Mouse (Mus musculus): Measurements from ENCODE around the gene Prss8. TPM values are rescaled to one million over a fixed set of nuclear protein-coding genes. Genes with fewer than 3 reads are reported as not detected.

Gene Prss8
- 48.2 and 55.5 TPM in 2 replicates for polyA plus RNA-seq (2014; fragmentation: Nextera tagmentation; extraction: Ambion mirVana)

- Histone ChIP-seq H3K36me3 (ENCODE audit: control insufficient read depth, insufficient read depth, low read length) (peaks cover 7% of the 10 kb centered on the region; the same call in 1 of the 2 replicates), H3K4me1 (ENCODE audit: control insufficient read depth, insufficient read depth, low read length) (peaks cover 29% of the 10 kb centered on the region), H3K9ac (replicated peaks; ENCODE audit: low read depth, low read length) (peak within 1 kb of the TSS; percentile 60), H3K4me2 (replicated peaks; ENCODE audit: low read depth, low read length) (peak within 1 kb of the TSS; percentile 33), H3K4me3 (ENCODE audit: low read depth, low read length) (peak within 1 kb of the TSS; percentile 42), H3K27me3 (ENCODE audit: control insufficient read depth, insufficient read depth, low read length) (no peaks in the 10 kb centered on the region), H3K9me3 (ENCODE audit: control insufficient read depth, low read depth, low read length) (no peaks in the 10 kb centered on the region), H3K27ac (ENCODE audit: low read length) (peak within 1 kb of the TSS; percentile 92)
- WGBS, result 13% methylated on average over 6 of the region's 6 CpGs
- peak; percentile 35; the same call in 1 of the 2 replicates for ATAC-seq (ENCODE audit: insufficient number of reproducible peaks, insufficient read depth, low FRiP score, low read depth)
These were observed at the start of gene Prss8 for GRCm38 (mm10) chr7:127929923-127930322. Prss8 (minus strand) TSS chr7:127930104.

GRCm38 (mm10) chr7:127978856-127979255, 49.0 kb upstream of the Prss8 start:
- peaks cover 100% of the 10 kb centered on the region for H3K36me3 ChIP-seq (ENCODE audit: control insufficient read depth, insufficient read depth, low read length)
- no peaks in the 10 kb centered on the region for H3K4me1 ChIP-seq (ENCODE audit: control insufficient read depth, insufficient read depth, low read length)
- no peak overlapping the region for H3K4me2 ChIP-seq (replicated peaks; ENCODE audit: low read depth, low read length)
- no peak for ATAC-seq (ENCODE audit: insufficient number of reproducible peaks, insufficient read depth, low FRiP score, low read depth)
- no peaks in the 10 kb centered on the region for H3K27me3 ChIP-seq (ENCODE audit: control insufficient read depth, insufficient read depth, low read length)
- 94% methylated on average over 2 of the region's 2 CpGs for WGBS
- H3K27ac ChIP-seq (ENCODE audit: low read length), result no peak overlapping the region
- no peaks in the 10 kb centered on the region for H3K9me3 ChIP-seq (ENCODE audit: control insufficient read depth, low read depth, low read length)
- H3K9ac ChIP-seq (replicated peaks; ENCODE audit: low read depth, low read length), result no peak overlapping the region
- no peak overlapping the region for H3K4me3 ChIP-seq (ENCODE audit: low read depth, low read length)

DNA sequence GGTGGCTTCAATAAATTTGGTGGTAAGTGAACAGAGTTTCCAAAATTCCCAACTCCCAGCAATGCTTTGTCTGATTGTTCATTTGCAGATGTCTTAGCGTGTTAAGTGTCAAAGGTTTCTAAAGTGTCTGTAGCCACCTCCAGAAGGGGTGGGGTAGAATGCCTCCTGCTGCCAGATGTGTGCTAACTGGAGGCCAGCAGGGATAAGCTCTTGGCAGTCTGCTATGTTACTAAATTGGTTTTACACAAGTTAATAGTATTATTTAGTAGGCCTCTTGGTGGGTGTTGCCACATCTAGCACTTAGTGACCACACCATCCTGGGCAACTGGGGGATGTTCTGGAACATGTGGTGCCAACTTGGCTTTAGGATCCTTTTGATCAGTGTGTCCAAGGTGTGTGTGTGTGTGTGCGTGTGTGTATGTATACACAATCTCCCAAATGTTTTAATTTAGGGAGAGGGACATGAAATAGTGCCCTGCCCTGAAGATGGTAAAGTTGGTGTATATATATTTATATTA, 44.6 kb upstream of the Prss8 start:
- no peak for ATAC-seq (ENCODE audit: insufficient number of reproducible peaks, insufficient read depth, low FRiP score, low read depth)
- H3K9me3 ChIP-seq (ENCODE audit: control insufficient read depth, low read depth, low read length), result no peaks in the 10 kb centered on the region
- no peaks in the 10 kb centered on the region for H3K4me1 ChIP-seq (ENCODE audit: control insufficient read depth, insufficient read depth, low read length)
- no peak overlapping the region for H3K27ac ChIP-seq (ENCODE audit: low read length)
- 87% methylated on average over 2 of the region's 2 CpGs for WGBS
- no peak overlapping the region for H3K4me3 ChIP-seq (ENCODE audit: low read depth, low read length)
- peaks cover 96% of the 10 kb centered on the region for H3K36me3 ChIP-seq (ENCODE audit: control insufficient read depth, insufficient read depth, low read length)
- no peak overlapping the region for H3K4me2 ChIP-seq (replicated peaks; ENCODE audit: low read depth, low read length)
- H3K27me3 ChIP-seq (ENCODE audit: control insufficient read depth, insufficient read depth, low read length), result no peaks in the 10 kb centered on the region
- H3K9ac ChIP-seq (replicated peaks; ENCODE audit: low read depth, low read length), result no peak overlapping the region

GRCm38 (mm10) chr7:127967922-127968828, 38.3 kb upstream of the Prss8 start:
- peak; percentile 69; the same call in 1 of the 2 replicates for ATAC-seq (ENCODE audit: insufficient number of reproducible peaks, insufficient read depth, low FRiP score, low read depth)
- peak overlapping the region; percentile 92 for H3K9ac ChIP-seq (replicated peaks; ENCODE audit: low read depth, low read length)
- WGBS, result under 1% methylated on average over 42 of the region's 42 CpGs

GRCm38 (mm10) chr7:127967004-127967921, 37.4 kb upstream of the Prss8 start, which contains the start of gene Fus:
Fus (plus strand) TSS chr7:127967457.
- Histone ChIP-seq H3K36me3 (ENCODE audit: control insufficient read depth, insufficient read depth, low read length) (peaks cover 24% of the 10 kb centered on the region), H3K9me3 (ENCODE audit: control insufficient read depth, low read depth, low read length) (no peaks in the 10 kb centered on the region), H3K4me3 (ENCODE audit: low read depth, low read length) (peak within 1 kb of the TSS; percentile 96), H3K9ac (replicated peaks; ENCODE audit: low read depth, low read length) (peak within 1 kb of the TSS; percentile 92), H3K27me3 (ENCODE audit: control insufficient read depth, insufficient read depth, low read length) (no peaks in the 10 kb centered on the region), H3K4me2 (replicated peaks; ENCODE audit: low read depth, low read length) (peak within 1 kb of the TSS; percentile 84), H3K27ac (ENCODE audit: low read length) (peak within 1 kb of the TSS; percentile 96), H3K4me1 (ENCODE audit: control insufficient read depth, insufficient read depth, low read length) (peaks cover 4% of the 10 kb centered on the region)
- peak; percentile 94 for ATAC-seq (ENCODE audit: insufficient number of reproducible peaks, insufficient read depth, low FRiP score, low read depth)
- under 1% methylated on average over 89 of the region's 92 CpGs for WGBS

More at GRCm38 (mm10) chr7:127967922-127968828, 38.3 kb upstream of the Prss8 start:
- Histone ChIP-seq H3K4me2 (replicated peaks; ENCODE audit: low read depth, low read length) (peak overlapping the region; percentile 84), H3K4me1 (ENCODE audit: control insufficient read depth, insufficient read depth, low read length) (peaks cover 4% of the 10 kb centered on the region), H3K4me3 (ENCODE audit: low read depth, low read length) (peak overlapping the region; percentile 96), H3K9me3 (ENCODE audit: control insufficient read depth, low read depth, low read length) (no peaks in the 10 kb centered on the region), H3K27me3 (ENCODE audit: control insufficient read depth, insufficient read depth, low read length) (no peaks in the 10 kb centered on the region), H3K27ac (ENCODE audit: low read length) (peak overlapping the region; percentile 96), H3K36me3 (ENCODE audit: control insufficient read depth, insufficient read depth, low read length) (peaks cover 34% of the 10 kb centered on the region)

DNA sequence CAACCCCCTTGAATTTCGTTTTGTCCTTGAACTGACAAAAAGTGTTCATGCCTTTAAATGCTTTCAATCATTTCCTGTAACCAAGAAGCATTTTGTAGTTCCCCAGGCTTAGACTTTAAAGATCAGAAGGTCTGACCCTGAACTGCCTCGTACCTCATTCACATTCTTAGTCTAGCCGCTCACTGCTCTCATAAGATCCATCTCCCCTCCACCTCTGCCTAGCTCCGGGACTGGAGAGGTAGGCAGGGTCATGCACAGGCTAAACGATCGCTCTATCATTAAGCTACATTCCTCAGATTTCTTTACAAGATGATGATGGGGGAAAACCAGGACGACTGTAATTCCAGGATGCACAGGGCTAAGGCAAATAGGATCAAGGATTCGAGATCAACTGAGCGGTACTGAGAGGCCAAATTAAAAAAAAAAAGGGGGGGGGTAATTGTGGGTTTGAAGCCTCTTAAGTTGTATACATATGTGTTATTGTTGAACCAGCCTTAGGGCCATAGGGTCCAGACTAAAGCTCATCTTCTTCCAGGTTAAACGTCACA, 36.5 kb upstream of the Prss8 start:
- ATAC-seq (ENCODE audit: insufficient number of reproducible peaks, insufficient read depth, low FRiP score, low read depth), result no peak
- Histone ChIP-seq H3K36me3 (ENCODE audit: control insufficient read depth, insufficient read depth, low read length) (peaks cover 16% of the 10 kb centered on the region), H3K4me1 (ENCODE audit: control insufficient read depth, insufficient read depth, low read length) (peaks cover 4% of the 10 kb centered on the region), H3K9ac (replicated peaks; ENCODE audit: low read depth, low read length) (peak overlapping the region; percentile 92), H3K4me3 (ENCODE audit: low read depth, low read length) (peak overlapping the region; percentile 96), H3K27ac (ENCODE audit: low read length) (peak overlapping the region; percentile 96), H3K9me3 (ENCODE audit: control insufficient read depth, low read depth, low read length) (no peaks in the 10 kb centered on the region), H3K4me2 (replicated peaks; ENCODE audit: low read depth, low read length) (peak overlapping the region; percentile 49), H3K27me3 (ENCODE audit: control insufficient read depth, insufficient read depth, low read length) (no peaks in the 10 kb centered on the region)
- 4% methylated on average over 10 of the region's 10 CpGs for WGBS

DNA sequence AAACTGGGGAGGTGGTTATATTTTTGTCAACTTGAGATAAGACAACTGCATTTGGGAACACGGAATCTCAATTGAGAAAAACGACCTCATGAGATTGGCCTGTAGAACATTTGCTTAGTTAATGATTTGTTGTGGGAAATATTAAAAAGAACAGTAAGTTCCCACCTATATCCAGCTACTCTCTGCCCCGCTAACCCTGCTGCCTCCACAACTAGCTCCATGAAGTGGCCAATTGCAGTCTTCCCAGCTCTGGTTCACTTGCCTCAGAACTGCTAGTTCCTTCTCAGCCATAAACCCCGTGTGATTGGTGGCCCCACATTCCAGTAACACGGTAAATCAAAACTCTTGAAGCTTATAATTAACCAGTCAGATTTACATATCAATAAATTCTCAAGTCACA, 29.5 kb upstream of the Prss8 start:
- Histone ChIP-seq H3K4me3 (ENCODE audit: low read depth, low read length) (no peak overlapping the region), H3K9ac (replicated peaks; ENCODE audit: low read depth, low read length) (no peak overlapping the region), H3K27ac (ENCODE audit: low read length) (no peak overlapping the region), H3K4me1 (ENCODE audit: control insufficient read depth, insufficient read depth, low read length) (no peaks in the 10 kb centered on the region), H3K36me3 (ENCODE audit: control insufficient read depth, insufficient read depth, low read length) (no peaks in the 10 kb centered on the region), H3K4me2 (replicated peaks; ENCODE audit: low read depth, low read length) (no peak overlapping the region), H3K27me3 (ENCODE audit: control insufficient read depth, insufficient read depth, low read length) (no peaks in the 10 kb centered on the region), H3K9me3 (ENCODE audit: control insufficient read depth, low read depth, low read length) (no peaks in the 10 kb centered on the region)
- ATAC-seq (ENCODE audit: insufficient number of reproducible peaks, insufficient read depth, low FRiP score, low read depth), result no peak
- WGBS, result 61% methylated on average over 5 of the region's 5 CpGs

All from stomach, embryonic 14.5 days (tissue).